Mouse (Mus musculus) liver (tissue): ENCODE data around the gene Gm21970.
"Not testable (repeated sequence)": the region's sequence is repeated elsewhere in the genome, so short reads cannot be mapped to it uniquely, and the experiment has no call there.

ENCODE experiments used
- DNase-seq: peaks from one replicate; pipeline ENCODE4 v3.0.0-alpha.2; 2020; ENCODE audit warnings: mixed read lengths

Gene Gm21970

DNA sequence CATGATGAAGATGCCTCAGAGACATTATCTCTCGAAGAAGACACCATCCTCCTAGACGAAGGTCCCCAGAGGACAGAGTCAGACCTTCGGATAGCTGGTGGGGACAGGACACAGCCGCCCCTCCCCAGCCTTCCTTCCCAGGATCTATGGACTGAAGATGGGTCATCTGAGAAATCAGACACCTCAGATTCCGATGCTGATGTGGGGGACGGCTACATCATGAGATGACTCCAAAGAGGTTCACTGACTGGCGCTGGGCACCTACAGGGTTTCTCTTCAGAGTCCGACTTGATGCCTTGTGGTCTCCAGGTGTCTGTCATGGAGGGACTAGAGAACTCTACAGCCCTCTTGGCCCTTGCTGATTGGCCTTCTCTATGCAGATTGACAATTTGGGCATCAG, 12.7 kb downstream of the Gm21970 start:
- no peak for DNase-seq

DNA sequence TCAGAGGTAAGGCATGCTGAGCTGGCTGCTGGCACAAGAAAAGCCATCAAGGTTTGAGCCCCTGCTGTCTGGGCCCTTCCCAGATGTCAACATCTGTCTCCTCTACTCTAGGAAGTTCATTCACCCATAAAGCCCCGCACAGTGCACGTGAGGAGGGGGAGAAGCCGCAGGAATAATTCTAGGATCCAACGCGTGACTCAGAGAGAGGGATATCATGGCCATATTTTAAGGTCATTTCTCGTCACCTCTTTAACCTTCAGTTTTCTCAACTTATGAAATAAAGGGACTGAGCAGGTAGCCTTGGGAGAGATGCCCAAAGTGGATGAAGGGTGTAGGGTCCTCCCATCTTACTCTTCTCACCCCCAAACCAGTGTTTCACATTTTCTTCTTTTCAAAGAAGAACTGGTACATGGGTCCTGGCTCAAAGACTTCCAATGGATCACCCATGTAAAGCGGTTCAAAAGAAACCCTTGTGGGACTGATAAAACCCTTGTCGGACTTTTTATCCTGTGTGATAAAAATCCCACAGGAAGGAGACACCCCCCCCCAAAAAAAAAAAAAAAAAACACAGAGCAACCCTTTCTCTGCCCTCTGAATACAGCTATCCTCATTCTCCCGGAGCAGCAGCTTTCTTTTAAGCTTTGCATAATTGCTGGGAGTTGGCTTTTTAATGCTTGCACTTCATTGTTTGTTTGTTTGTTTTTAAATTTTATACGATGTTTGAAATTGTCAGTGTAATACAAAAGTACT, 13.5 kb downstream of the Gm21970 start:
- no peak for DNase-seq

DNA sequence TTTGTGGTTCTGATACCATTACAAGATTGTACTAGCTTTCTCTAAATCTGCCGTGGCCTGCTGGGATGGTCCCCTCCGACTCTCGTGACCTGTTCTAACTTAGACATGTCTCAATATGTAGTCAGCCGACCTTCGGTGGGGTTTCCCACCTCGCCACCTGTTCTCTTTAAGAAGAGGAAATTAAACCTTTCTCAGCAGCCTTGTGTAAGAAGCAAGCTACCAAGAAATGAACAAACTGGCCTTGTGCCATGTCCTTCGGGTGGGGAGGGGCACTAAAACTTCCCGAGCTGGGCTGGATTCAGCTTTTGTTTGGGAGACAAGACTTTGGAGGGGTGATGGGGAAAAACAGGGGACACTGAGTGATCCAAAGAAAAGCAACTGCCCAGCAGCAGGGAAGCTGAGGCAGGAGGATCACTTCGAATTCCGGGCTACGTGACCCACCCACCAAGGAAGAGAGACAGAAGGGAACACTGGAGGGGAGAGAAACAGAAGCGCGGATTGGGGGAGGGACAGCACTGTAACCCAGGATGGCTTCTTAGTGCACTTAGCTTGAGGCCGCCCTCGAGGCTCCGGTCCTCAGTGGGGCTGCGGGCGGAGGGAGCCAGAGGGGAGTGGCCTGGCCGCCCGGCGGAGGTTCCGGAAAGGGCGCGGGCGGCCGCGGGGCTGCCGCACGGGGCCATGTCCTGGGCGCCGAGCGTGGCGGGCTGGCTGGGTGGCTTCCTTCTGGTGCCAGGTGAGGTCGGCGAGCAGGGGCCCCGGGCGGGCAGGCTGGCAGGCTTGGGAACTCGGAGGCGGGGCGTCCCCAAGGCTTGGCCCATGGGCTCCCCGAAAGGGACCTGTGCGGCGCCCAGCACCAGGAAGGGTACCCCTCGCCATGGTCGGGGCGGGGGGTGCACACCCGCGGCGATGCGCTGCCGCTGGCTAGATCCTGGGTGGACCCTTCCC, 14.4 kb downstream of the Gm21970 start, which contains the start of gene Il10rb:
TSS of gene Il10rb (plus strand) at position 525 of the 945 bp plus-strand sequence.
- DNase-seq: peak; percentile 90

DNA sequence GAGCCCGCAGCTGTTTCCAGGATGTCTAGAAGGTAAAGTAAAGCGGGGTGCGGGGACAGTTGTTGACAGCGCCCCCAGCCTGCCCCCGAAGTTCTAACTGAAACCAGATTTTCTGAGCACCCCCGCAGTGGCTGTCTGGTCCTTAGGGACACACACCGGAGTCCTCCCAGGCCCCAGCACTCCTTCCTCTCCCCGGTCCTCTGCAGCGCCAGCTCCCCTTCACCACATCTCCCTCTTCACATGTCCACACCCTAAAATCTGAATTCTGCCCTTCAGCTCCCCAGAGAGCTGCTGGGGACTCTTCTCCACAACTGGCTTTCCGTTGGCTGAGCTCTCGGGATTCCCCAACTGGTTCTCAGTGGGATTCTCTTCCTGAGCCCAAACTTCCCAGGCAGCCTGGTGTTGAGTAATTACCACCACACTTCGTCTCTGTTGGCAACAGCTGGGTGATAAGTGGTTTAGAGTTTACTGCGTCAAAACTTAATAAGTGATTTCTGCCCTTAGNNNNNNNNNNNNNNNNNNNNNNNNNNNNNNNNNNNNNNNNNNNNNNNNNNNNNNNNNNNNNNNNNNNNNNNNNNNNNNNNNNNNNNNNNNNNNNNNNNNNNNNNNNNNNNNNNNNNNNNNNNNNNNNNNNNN, 15.2 kb downstream of the Gm21970 start:
- peak; percentile 56 for DNase-seq

DNA sequence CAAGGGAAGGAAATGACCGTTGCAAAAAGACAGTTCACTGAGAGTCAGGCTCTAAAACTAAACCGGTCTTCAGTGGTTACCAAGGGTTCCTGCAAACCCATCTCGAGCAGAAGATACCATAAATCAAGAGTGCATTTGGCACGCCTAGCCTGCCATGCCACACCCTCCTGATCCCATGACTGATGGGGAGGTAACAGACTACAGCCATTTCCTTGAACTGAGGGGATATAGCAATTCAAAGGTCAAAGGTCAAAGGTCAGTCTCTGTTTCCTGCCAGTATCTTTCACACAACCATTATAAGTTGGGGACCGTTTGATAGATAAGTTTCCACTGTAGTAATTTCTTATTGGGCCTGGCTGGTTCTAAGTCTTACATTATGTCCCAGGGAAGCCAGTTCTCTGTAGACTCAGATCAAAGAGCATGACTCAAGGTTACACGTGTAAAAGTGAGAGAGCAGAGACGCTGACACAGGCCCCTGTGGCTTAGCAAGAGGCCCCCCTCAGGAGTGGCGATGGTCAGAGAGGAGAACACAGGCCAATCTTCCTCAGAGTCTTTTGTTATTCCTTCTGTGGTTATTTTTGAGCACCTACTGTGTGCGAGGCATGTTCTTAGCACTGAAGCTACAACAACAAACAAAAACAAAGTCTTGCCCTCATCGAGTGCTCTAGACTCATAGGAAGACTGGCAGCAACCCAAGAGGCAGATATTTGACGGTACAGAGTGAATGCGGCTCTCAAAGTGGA, 21.8 kb downstream of the Gm21970 start:
- DNase-seq: peak; percentile 43

DNA sequence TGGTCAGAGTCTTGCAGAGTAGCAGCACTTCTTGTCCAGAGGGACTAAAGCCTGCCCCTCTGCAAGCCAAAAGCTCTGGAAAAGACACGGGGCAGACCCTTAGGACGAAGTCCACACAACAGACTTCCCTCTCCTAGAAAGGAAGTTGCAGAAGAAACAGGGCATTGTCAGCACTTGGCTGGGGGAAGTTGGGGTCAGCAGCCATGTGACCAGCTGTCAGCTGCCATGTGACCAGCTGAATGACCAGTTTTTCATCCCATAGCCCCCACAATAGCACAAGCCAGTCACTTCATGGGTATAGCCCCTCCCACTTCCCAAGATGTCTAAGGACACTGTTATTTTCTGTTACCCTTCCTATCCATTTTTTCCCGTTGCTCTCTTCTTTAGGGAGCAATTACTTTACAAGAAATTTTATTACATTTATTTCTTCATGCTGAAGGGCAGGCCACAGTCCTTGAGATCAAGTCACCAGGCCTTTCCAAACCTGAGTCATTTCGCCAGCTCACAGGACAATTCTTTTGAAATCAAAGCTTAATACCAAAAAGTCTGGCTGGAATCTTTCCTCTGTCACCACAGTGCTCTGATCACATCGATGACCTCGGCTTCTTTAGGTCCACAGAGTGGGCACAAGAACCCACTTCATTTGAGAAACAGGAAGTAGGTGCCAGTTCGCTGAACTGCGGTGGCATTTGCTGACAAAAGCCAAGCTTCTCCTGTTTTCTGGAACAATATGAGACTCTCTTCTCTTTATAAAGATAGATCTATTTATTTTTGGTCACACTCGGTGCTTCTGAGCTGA, 24.1 kb downstream of the Gm21970 start:
- no peak for DNase-seq

DNA sequence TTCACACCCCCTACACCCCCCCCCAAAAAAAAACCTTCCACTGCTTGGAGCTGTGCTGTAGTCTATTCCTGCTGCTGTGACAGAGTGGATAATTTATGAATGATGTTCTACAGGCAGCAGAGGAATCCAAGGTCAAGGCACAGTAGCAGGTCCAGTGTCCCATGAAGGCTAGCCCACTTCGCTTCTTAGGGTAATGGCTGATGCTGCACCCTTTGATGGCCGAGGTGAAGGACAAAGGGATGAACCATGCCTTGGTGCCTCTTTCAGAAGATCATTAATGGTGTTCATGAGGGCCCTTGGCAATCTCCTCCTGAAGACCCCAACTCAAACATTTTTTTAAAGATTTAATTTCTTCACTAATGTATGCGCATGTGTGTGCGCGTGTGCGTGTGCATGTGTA, 24.8 kb downstream of the Gm21970 start:
- DNase-seq: no peak

DNA sequence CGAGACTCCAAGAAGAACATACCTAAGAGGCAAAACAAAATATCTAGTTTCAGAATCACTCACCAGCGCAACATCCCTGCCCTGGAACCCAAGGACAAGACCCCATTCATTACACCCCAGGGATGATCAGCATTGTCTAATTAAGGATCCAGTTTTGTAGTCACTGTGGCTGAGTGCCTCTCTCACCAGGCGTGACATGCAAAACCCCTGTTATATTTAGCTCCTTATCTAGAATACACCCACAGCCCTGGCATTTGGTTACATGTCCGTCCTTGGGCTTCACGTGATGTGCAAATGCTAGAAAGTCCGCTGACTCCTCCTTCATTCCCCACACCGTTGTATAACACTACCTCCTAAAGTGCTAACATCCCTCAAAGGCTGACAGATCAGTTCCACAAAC, 25.4 kb downstream of the Gm21970 start:
- peak; percentile 51 for DNase-seq

DNA sequence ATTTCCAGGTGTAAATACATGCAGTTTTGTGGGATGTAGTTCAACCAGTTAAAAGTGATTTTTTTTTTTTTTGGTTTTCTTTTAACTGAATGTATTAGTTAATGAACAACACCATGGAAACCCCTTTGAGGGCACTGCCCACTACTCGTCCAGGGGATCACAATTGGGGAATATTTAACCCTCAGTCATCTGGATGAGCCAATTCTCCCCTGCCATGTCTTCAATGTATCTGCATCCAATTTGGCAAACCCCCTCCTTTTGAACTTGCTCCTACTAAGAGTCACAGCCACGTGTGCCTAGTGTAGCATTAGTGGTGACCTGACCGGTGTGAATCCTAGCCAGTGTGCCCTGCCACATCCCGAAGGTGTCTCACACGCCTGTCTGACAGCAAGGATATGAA, 27.0 kb downstream of the Gm21970 start:
- DNase-seq: no peak

DNA sequence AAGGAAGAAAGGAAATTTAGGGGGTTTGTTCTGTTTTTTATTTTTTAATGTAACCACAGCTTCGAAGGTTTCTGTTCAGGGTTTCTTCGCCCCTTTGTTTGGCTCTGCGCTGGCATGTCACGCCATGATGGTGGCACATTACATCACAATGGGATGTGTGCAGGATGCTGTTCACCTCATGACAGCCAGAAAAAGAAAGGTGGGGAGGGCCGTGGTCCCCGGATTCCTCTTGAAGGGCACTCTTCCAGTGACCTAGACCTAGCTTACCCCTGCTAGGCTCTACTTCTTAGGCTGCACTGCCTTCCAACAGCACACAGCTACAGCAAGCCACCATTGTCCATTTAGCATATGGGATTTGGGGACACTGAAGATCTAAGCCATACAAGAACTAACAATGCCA, 34.3 kb downstream of the Gm21970 start:
- no peak for DNase-seq

DNA sequence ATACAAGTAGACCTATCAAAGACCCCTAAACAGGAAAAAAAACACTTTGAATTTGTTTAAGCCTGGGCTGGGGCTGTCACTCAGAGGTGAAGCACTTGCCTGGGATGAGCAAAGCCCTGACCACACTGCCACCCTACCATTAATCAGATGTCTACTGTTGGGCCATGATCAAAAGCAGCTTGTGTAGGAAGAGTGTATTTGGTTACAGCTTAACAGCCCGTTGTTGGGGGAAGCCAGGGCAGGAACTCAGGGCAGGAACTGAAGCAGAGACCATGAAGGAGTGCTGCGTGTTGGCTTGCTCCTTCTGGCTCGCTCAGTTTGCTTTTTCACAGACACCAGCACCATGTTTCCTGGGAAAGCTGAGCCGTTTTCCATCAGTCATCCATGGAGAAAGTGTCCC, 35.1 kb downstream of the Gm21970 start:
- no peak for DNase-seq

DNA sequence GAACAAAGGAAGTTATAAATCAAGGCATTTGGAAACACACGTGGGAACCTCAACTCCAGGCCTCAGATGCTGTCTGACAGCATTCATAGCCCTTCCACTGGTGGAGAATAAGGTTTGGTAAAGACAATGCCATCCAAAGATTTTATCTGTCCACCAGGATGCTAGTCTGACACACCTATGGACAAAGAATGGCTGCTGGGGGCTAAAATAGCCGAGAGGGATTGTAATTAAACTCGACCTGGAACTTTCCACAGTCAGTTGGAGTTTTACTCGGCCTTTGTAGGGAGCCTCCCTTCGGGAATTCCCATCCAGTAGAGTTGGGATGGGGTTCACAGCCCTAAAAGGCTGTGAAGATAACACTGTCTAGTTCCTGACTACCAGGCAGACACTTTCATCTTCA, 35.9 kb downstream of the Gm21970 start:
- no peak for DNase-seq

DNA sequence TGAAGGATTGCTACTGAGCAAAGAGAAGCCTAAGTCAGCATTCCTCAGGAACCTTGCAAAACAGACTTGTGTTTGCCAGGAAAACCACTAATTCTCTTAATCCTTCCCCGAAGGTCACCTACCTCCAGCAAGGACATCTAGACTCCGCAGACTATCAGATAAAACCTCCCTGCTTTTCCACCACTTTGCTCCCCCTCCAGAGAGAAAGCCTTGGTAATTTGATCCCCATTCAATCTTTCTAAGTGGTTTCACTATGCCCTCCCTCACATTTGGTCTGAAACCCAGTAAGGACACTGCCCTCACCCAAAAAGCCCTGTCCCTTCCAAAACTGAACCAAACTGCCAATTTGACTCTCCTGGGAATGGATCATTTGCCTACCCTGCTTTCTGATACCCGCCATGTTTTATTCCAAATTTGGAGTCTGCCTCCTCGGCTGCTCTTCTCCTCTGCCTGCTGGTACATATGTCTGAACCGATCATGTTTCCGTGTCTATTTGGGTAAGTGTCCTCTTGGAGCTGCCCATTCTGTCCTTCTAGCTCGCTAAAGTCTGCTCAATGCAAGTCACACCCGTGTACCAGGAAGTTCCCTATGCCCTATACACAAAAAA, 36.8 kb downstream of the Gm21970 start:
- DNase-seq: no peak

DNA sequence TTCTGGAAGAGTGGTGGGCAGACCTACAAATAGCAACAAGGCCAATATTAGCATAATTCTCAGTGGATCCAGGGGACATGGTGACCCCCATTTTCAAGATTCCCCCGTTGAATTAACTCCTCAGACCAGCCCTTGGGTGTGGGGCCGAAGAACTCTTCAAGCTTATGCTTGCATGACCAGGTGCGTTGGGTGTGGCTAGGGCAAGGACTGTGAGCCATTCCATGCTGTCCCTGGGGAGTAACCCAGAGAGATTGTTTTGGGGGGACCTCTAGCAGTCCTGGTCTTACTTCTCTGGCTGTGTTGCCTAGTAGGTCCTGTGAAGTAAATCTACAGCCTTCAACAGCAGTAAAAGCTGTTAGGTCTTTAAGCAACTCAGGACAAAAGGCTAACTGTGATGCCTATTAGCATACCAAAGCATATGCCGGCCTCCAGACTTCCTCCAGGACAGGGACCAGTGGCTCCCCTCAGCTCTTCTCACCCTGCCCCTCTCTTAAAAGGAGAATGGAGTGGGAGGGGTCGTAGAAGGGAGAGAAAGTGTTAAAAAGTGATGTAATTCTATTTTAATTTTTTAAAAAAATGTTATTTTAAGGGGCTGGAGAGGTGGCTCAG, 41.3 kb downstream of the Gm21970 start:
- DNase-seq: no peak

DNA sequence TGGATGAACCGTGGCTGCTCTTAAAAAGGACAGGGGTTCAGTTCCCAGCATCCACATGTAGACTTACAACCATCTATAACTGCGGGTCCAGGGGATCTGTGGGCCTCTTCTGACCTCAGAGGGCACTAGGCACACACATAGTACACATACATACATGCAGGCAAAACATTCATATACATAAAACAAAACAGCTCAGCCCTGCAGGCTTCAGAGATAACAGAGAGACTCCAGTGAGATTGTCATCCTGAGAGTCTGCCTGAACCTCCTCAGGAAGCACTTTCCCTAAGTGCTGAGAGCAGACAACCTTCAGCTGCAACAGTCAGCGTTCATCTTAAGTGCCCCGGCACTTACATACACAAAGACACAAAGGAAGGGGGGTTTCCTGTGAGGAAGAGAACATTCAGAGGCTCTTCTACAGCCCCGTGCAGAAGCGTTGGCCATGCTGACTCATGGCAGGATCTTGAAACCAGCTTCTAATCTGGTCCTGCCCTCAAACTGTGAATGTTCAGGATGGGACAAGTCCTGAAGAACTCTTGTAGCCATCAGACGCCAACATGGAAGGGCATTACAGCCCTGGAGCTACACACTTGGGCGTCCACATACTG, 41.9 kb downstream of the Gm21970 start:
- DNase-seq: peak; percentile 57

DNA sequence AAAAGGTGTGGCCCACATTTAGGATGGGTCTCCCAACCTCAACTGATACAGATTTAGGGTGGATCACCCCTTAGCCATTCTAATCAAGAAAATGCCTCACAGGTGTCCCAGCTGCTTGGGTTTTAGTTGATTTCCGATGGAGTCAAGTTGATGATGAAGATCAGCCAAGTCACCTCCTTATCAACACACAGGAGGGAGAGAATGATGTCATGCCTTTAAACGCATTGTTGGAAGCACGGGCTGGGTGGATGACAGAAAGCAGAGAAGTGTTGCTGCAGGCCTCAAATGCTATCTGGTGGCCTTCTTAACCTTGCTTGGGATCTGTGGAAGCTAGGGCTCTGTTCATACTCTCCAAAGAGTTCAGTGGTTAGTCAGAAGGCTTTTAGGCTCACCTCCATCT, 42.6 kb downstream of the Gm21970 start:
- no peak for DNase-seq

DNA sequence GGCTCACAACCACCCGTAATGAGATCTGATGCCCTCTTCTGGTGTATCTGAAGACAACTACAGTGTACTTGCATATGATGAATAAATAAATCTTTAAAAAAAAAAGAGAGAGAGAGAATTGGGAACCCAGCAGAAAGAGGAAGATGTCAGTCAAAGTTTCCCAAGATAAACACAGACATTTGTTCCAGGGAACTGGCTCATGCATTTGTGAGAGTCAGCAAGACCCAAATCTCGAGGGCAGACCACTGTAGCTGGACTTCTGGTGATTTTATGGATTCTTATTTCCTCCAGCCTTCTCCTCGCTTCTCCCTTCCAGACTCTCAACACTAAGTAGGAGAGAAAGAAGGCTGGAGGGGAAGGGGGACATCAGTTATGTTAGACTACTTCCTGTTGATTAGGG, 46.6 kb downstream of the Gm21970 start:
- DNase-seq: no peak

DNA sequence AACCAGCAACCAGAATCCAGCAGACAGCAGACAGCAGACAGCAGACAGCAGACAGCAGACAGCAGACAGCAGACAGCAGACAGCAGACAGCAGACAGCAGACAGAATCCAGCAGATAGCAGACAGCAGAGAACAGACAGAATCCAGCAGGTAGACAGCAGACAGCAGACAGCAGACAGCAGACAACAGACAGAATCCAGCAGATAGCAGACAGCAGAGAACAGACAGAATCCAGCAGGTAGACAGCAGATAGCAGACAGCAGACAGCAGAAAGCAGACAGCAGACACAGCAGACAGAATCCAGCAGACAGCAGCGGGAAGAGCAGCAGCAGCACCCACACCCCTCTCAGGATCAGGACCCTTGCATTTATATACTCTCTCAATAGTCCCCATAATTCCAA, 47.1 kb downstream of the Gm21970 start:
- not testable (repeated sequence) for DNase-seq

DNA sequence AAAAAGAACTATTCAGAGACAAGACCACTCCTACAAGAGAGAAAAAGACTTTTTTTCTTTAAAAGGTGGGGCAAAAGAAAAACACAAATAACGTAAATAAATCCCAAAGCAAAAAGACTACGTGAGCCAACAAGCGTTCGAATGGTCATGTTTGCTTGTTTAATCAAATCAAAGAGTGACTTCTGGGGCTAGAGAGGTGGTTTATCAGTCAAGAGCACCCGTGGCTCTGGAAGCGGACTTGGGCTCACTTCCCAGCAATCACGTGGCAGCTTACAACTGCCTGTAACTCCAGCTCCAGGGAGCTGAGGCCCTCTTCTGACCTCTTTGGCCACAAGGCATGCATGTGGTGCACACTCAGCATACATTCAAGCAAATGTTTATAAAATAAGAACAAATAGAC, 49.8 kb downstream of the Gm21970 start:
- peak; percentile 90 for DNase-seq

DNA sequence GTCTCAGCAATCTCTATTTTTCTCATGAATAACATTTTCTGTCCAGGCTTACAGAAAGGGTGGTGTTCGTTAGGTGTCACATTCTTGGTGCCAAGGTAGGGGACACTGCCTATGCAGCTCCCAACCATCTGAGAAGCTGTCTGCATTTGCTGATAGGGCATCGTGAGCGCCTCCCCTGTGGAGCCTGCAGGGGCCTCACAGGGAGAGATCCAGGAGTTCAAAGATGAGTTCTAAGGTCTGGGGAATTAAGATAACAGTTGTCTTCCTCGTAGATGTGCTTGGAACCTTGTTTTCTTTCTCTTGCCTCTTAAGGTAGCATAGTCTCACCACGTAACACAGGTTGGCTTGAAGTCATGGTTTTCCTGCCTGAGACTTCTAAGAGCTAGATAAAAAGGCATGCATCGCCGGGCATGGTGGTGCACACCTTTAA, 50.3 kb downstream of the Gm21970 start:
- DNase-seq: peak; percentile 93
